Mouse (Mus musculus): ENCODE measurements around the gene Dip2b. TPM values are rescaled to one million over a fixed set of nuclear protein-coding genes. Genes with fewer than 3 reads are reported as not detected.
A peak's percentile ranks its signal among the peaks of the same experiment; 100 is the strongest.

Dip2b gene
- polyA plus RNA-seq, 1 experiment from 2014 or later = 32.6 TPM

- no peak overlapping the region for H3K4me3 ChIP-seq (ENCODE audit: low read depth, low read length)
- H3K27me3 ChIP-seq (ENCODE audit: control insufficient read depth, insufficient read depth, low read length) = no peaks in the 10 kb centered on the region
- H3K4me1 ChIP-seq (ENCODE audit: control insufficient read depth, insufficient read depth, low read length) = no peaks in the 10 kb centered on the region
- no peak overlapping the region for H3K4me2 ChIP-seq (ENCODE audit: low read depth, low read length)
- H3K27ac ChIP-seq (ENCODE audit: low read depth, low read length) = no peak overlapping the region
- H3K9ac ChIP-seq (replicated peaks; ENCODE audit: low read depth, low read length) = no peak overlapping the region
- WGBS = 99% methylated on average over 3 of the region's 3 CpGs
- H3K36me3 ChIP-seq (ENCODE audit: control insufficient read depth, insufficient read depth, low read length) = peaks cover 18% of the 10 kb centered on the region
- no peak for ATAC-seq (ENCODE audit: low read depth)
- no peaks in the 10 kb centered on the region for H3K9me3 ChIP-seq (ENCODE audit: control insufficient read depth, low read length)
Observed at GRCm38 (mm10) chr15:100218018-100218417, 179.6 kb downstream of the Dip2b start.

GRCm38 (mm10) chr15:100219396-100219795 is 180.9 kb downstream of the Dip2b start:
- 89% methylated on average over 1 of the region's 1 CpGs for WGBS
- no peaks in the 10 kb centered on the region for H3K4me1 ChIP-seq (ENCODE audit: control insufficient read depth, insufficient read depth, low read length)

DNA sequence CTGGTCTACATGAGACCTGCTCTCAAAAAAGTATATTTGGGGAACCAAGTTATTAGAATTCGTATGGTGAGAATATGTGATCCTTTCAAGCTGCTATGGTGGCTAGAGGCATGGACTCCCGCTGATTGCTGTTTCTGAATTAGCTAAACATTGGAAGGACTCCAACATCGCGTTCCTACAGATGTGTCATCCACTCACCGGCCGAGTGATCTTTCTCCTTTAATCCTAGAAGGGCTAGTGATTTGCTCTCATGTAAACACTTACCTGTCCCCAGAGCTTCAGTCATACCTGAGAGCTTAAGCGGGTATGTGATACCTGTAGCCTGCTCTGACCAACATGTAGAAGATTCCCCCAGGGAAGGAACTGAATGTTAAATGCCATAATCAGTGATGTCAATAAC is 182.5 kb downstream of the Dip2b start:
- no peaks in the 10 kb centered on the region for H3K9me3 ChIP-seq (ENCODE audit: control insufficient read depth, low read length)
- no peak for ATAC-seq (ENCODE audit: low read depth)

More at GRCm38 (mm10) chr15:100219396-100219795, 180.9 kb downstream of the Dip2b start:
- Histone ChIP-seq H3K9ac (replicated peaks; ENCODE audit: low read depth, low read length) (no peak overlapping the region), H3K4me3 (ENCODE audit: low read depth, low read length) (no peak overlapping the region), H3K27me3 (ENCODE audit: control insufficient read depth, insufficient read depth, low read length) (no peaks in the 10 kb centered on the region), H3K4me2 (ENCODE audit: low read depth, low read length) (no peak overlapping the region), H3K27ac (ENCODE audit: low read depth, low read length) (no peak overlapping the region), H3K9me3 (ENCODE audit: control insufficient read depth, low read length) (no peaks in the 10 kb centered on the region), H3K36me3 (ENCODE audit: control insufficient read depth, insufficient read depth, low read length) (peaks cover 15% of the 10 kb centered on the region)
- no peak for ATAC-seq (ENCODE audit: low read depth)

GRCm38 (mm10) chr15:100225381-100225780 is 186.9 kb downstream of the Dip2b start:
- Histone ChIP-seq H3K27ac (ENCODE audit: low read depth, low read length) (no peak overlapping the region), H3K4me2 (ENCODE audit: low read depth, low read length) (no peak overlapping the region), H3K36me3 (ENCODE audit: control insufficient read depth, insufficient read depth, low read length) (no peaks in the 10 kb centered on the region), H3K9ac (replicated peaks; ENCODE audit: low read depth, low read length) (no peak overlapping the region), H3K4me3 (ENCODE audit: low read depth, low read length) (no peak overlapping the region), H3K4me1 (ENCODE audit: control insufficient read depth, insufficient read depth, low read length) (peaks cover 13% of the 10 kb centered on the region), H3K9me3 (ENCODE audit: control insufficient read depth, low read length) (no peaks in the 10 kb centered on the region), H3K27me3 (ENCODE audit: control insufficient read depth, insufficient read depth, low read length) (no peaks in the 10 kb centered on the region)
- 98% methylated on average over 4 of the region's 4 CpGs for WGBS
- no peak for ATAC-seq (ENCODE audit: low read depth)

More for the DNA sequence above, 182.5 kb downstream of the Dip2b start:
- 81% methylated on average over 7 of the region's 7 CpGs for WGBS
- no peak overlapping the region for H3K4me3 ChIP-seq (ENCODE audit: low read depth, low read length)
- no peak overlapping the region for H3K9ac ChIP-seq (replicated peaks; ENCODE audit: low read depth, low read length)
- no peak overlapping the region for H3K4me2 ChIP-seq (ENCODE audit: low read depth, low read length)
- H3K36me3 ChIP-seq (ENCODE audit: control insufficient read depth, insufficient read depth, low read length) = peaks cover 5% of the 10 kb centered on the region
- H3K27ac ChIP-seq (ENCODE audit: low read depth, low read length) = no peak overlapping the region
- no peaks in the 10 kb centered on the region for H3K27me3 ChIP-seq (ENCODE audit: control insufficient read depth, insufficient read depth, low read length)
- no peaks in the 10 kb centered on the region for H3K4me1 ChIP-seq (ENCODE audit: control insufficient read depth, insufficient read depth, low read length)

DNA sequence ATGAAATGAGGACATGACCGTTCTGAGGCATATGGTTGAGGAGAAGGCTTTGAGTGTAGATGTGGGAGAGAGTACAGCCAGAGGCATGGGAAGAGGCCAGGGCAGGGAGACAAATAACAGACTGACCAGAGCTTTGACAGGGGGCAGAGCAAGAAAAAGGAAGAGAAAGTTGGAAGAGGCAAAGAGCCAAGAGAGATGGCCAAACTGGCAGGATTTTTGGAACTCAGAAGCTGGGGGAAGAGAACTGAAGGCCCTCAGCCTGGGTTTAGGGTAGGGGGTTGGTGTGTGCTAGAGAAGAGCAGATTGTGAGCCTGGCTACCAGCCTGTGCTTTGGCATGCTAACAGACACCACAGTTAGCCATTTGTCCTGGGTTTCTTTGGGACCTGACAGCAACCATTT is 187.4 kb downstream of the Dip2b start:
- Histone ChIP-seq H3K9ac (replicated peaks; ENCODE audit: low read depth, low read length) (no peak overlapping the region), H3K9me3 (ENCODE audit: control insufficient read depth, low read length) (no peaks in the 10 kb centered on the region), H3K27ac (ENCODE audit: low read depth, low read length) (no peak overlapping the region), H3K36me3 (ENCODE audit: control insufficient read depth, insufficient read depth, low read length) (no peaks in the 10 kb centered on the region), H3K27me3 (ENCODE audit: control insufficient read depth, insufficient read depth, low read length) (no peaks in the 10 kb centered on the region), H3K4me2 (ENCODE audit: low read depth, low read length) (no peak overlapping the region), H3K4me3 (ENCODE audit: low read depth, low read length) (no peak overlapping the region), H3K4me1 (ENCODE audit: control insufficient read depth, insufficient read depth, low read length) (peaks cover 13% of the 10 kb centered on the region)
- WGBS = 89% methylated on average over 1 of the region's 1 CpGs
- ATAC-seq (ENCODE audit: low read depth) = no peak

- peak overlapping the region; percentile 80 for H3K4me2 ChIP-seq (ENCODE audit: low read depth, low read length)
- peak overlapping the region; percentile 100 for H3K9ac ChIP-seq (replicated peaks; ENCODE audit: low read depth, low read length)
- no peaks in the 10 kb centered on the region for H3K9me3 ChIP-seq (ENCODE audit: control insufficient read depth, low read length)
- H3K27me3 ChIP-seq (ENCODE audit: control insufficient read depth, insufficient read depth, low read length) = no peaks in the 10 kb centered on the region
- peaks cover 13% of the 10 kb centered on the region for H3K4me1 ChIP-seq (ENCODE audit: control insufficient read depth, insufficient read depth, low read length)
- H3K4me3 ChIP-seq (ENCODE audit: low read depth, low read length) = peak overlapping the region; percentile 85
- H3K27ac ChIP-seq (ENCODE audit: low read depth, low read length) = peak overlapping the region; percentile 100
- H3K36me3 ChIP-seq (ENCODE audit: control insufficient read depth, insufficient read depth, low read length) = no peaks in the 10 kb centered on the region
- 4% methylated on average over 16 of the region's 17 CpGs for WGBS
- ATAC-seq (ENCODE audit: low read depth) = peak; percentile 64
Observed at GRCm38 (mm10) chr15:100227031-100227662, 188.7 kb downstream of the Dip2b start.

GRCm38 (mm10) chr15:100227663-100228534 is 189.4 kb downstream of the Dip2b start, which contains the start of gene Atf1:
Gene Atf1 (plus strand): TSS chr15:100227819.
- Histone ChIP-seq H3K4me3 (ENCODE audit: low read depth, low read length) (peak within 1 kb of the TSS; percentile 85), H3K27me3 (ENCODE audit: control insufficient read depth, insufficient read depth, low read length) (no peaks in the 10 kb centered on the region), H3K9ac (replicated peaks; ENCODE audit: low read depth, low read length) (peak within 1 kb of the TSS; percentile 100), H3K4me2 (ENCODE audit: low read depth, low read length) (peak within 1 kb of the TSS; percentile 80), H3K9me3 (ENCODE audit: control insufficient read depth, low read length) (no peaks in the 10 kb centered on the region), H3K4me1 (ENCODE audit: control insufficient read depth, insufficient read depth, low read length) (peaks cover 13% of the 10 kb centered on the region), H3K27ac (ENCODE audit: low read depth, low read length) (peak within 1 kb of the TSS; percentile 100), H3K36me3 (ENCODE audit: control insufficient read depth, insufficient read depth, low read length) (no peaks in the 10 kb centered on the region)
- under 1% methylated on average over 73 of the region's 133 CpGs for WGBS
- peak; percentile 79 for ATAC-seq (ENCODE audit: low read depth)

DNA sequence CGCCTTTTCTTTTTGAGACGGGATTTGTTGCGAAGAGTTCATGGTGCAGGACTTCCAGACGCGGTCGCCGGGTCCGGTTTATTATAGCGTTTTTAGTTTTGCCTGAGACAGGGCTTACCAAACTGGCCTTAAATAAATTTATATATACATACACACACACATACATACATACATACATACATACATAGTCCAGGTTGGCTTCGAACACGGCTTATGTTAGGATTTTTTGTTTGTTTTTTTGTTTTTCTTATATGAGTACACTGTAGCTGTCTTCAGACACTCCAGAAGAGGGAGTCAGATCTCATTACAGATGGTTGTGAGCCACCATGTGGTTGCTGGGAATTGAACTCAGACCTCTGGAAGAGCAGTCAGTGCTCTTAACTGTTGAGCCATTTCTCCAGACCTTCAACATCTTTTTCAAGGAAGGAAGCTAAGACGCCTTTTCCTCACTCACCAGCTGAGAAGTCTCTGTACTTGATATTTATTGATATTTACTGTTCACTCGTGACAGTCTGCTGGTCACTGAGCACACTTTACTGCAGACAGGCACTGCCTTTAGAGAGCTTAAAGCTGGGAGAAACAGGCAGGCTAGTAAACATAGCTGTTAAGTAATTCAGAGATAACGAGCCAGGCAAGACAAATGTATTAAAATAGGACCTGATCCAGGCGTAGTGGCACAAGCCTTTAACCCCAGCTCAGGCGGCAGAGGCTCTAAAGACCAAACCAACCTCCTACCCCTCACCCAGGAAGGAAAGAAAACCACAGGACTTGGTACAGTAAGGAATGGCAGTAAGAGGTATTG is 190.3 kb downstream of the Dip2b start:
- H3K4me3 ChIP-seq (ENCODE audit: low read depth, low read length) = peak overlapping the region; percentile 85
- H3K4me1 ChIP-seq (ENCODE audit: control insufficient read depth, insufficient read depth, low read length) = peaks cover 13% of the 10 kb centered on the region
- ATAC-seq (ENCODE audit: low read depth) = no peak
- peak overlapping the region; percentile 80 for H3K4me2 ChIP-seq (ENCODE audit: low read depth, low read length)
- H3K27me3 ChIP-seq (ENCODE audit: control insufficient read depth, insufficient read depth, low read length) = no peaks in the 10 kb centered on the region
- no peaks in the 10 kb centered on the region for H3K9me3 ChIP-seq (ENCODE audit: control insufficient read depth, low read length)
- peak overlapping the region; percentile 100 for H3K9ac ChIP-seq (replicated peaks; ENCODE audit: low read depth, low read length)
- peak overlapping the region; percentile 100 for H3K27ac ChIP-seq (ENCODE audit: low read depth, low read length)
- no peaks in the 10 kb centered on the region for H3K36me3 ChIP-seq (ENCODE audit: control insufficient read depth, insufficient read depth, low read length)
- 15% methylated on average over 16 of the region's 16 CpGs for WGBS

Measured in neural tube, embryonic 14.5 days (tissue).